Mouse (Mus musculus) yolk sac, embryonic 10.5 days (tissue): ENCODE results near the gene Cd96.
"Not testable (repeated sequence)": the region's sequence is repeated elsewhere in the genome, so short reads cannot be mapped to it uniquely, and the experiment has no call there.

ENCODE experiments used
- DNase-seq: peaks from one replicate; pipeline ENCODE4 v3.0.0-alpha.2; 2017; ENCODE audit warnings: low spot score

Cd96 gene

DNA sequence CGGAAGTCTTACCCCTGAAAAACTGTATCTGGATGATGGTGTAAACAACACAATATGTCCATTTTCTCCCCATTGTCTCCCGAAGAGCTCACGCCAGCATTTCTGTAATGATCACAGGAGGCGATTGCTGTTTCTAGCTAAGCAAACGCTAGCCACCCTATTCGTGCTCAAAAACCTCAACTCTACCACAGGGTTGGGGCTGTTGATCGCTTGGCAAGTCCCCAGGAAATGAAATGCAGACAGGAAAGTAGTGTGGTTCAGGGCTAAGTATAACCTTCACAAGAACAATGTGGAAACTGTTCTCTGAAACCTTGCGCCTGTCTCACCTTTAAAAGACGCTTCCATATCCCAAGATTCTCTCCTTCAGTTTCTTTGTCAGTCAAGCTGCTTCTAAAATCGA is at the start of gene Cd96:
Cd96 (minus strand) TSS at position 232 of the 400 bp plus-strand sequence.
- no peak for DNase-seq

- no peak for DNase-seq
Observed at GRCm38 (mm10) chr16:46166971-46167370, 46.9 kb upstream of the Cd96 start.

DNA sequence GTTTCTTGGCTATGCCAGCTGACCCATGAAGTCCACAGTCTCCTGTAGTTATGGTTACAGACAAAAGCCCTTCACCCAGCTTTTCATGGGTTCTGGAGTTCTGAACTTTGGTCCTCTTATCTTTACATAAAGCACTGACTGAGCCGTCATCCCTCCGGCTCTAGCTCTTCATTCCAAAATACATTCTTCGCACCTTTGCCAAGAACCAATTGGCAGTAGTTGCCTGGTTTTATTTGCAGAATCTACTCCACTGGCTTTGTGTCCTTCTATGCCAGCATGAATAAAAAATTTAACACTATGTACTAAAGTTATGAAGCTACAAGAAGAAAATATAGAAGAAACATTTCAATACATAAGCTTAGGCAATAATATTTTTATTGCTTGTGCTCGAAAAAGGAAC is 45.3 kb upstream of the Cd96 start:
- DNase-seq = no peak

GRCm38 (mm10) chr16:46154832-46155231 is 34.8 kb upstream of the Cd96 start, which contains the start of gene Gm4737:
TSS of gene Gm4737 (minus strand) at chr16:46155077.
- not testable (repeated sequence) for DNase-seq

DNA sequence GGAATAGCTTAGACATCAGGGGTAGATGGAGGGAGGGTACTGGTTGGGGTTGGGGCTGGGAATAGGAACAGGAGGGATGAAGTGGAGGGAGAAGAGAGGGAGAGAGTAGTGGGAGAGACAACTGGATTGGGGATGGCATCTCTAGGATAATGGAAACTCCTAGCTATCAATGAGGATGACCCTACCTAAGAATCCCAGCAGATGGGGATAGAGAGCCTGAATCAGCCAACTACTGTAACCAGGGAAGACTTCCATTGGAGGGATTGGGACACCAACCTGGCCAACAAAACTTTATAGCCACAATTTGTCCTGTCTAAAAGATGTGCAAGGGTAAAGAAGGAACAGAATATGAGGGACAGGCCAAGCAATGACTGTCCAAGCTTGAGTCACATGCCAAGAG is 31.1 kb upstream of the Cd96 start:
- no peak for DNase-seq

- no peak for DNase-seq
Observed at GRCm38 (mm10) chr16:46148661-46149341, 28.8 kb upstream of the Cd96 start.

GRCm38 (mm10) chr16:46146962-46147361 is 26.9 kb upstream of the Cd96 start:
- no peak for DNase-seq

- no peak for DNase-seq
Observed at GRCm38 (mm10) chr16:46122238-46122637, 2.2 kb upstream of the Cd96 start.

DNA sequence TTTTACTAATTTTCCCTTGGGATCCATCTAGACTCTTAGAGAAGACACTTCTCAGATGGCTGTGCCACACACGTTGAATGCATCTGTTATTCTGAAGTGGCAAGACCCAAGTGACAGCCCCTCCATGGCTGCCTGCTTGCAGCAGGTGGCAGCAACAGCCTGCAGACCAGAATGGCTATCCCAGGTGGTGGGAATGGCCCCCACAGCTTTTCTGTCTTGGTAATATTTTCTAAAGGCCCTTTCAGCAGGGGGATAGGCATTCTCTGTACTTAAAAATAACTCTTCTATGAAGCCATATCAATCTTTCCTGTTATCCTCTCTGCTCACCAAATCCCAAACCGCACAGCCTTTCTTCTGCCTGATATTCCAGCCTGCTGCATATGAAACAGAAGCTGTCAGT is 1.4 kb upstream of the Cd96 start:
- no peak for DNase-seq

DNA sequence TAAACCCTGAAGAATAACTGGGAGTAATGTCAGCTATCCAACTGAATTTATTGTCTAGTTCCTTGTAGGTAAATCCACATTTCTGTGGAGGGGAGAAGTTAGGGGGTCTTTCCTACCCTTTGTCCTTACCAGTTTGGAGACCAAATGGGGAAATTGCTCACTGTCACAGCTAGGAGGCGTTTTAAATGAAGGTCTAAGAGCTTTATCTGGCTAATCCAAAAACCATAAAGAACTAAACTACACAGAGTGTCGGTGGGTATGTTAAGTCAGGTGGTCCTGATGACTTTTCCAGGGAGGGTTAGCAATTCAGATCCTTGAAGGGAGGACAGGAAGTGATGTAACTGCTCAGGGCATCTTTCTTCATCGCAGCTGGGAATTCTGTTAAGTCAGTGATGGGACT is 556 bp upstream of the Cd96 start:
- DNase-seq = no peak

DNA sequence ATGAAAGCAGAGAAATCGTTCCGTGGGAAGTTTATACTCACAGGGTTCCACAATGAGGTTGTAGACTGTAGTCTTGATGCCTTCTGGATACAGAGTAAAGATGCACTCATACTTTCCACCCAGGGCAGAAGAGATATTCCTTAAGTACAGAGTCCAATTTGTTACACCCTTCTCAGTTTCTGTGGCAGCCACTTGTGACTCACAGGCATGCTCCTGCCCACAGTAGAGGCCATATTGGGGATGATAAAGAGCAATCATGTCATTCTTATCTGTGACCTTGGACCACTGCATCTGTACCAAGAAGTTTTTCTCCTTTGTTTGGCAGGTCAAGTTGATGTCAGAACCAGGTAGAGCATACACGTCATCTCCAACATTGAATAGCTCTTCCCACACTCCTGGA is 2.4 kb downstream of the Cd96 start:
- DNase-seq = no peak

GRCm38 (mm10) chr16:46114727-46115126 is 5.3 kb downstream of the Cd96 start:
- no peak for DNase-seq

DNA sequence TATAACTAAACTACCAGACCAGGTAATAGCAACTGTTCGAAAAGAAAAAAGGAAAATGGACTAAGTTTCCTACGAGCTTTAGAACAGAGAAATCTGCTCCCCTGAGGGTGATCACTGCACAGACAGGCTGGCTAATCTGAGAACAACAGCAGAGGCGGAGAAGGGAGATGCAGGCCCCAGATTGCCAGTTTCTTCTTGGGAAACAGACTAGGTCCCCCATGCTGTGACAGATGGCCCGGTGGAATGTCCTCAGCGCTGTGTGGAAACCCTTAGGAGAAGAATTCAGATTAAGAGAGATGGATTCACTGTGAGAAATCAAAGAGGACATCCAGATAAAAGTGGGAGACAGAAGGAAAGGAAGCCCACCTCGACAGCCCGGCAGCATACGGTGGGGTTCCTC is 10.5 kb downstream of the Cd96 start:
- no peak for DNase-seq

GRCm38 (mm10) chr16:46107431-46107830 is 12.6 kb downstream of the Cd96 start:
- no peak for DNase-seq

- no peak for DNase-seq
Observed at GRCm38 (mm10) chr16:46104491-46104890, 15.6 kb downstream of the Cd96 start.

DNA sequence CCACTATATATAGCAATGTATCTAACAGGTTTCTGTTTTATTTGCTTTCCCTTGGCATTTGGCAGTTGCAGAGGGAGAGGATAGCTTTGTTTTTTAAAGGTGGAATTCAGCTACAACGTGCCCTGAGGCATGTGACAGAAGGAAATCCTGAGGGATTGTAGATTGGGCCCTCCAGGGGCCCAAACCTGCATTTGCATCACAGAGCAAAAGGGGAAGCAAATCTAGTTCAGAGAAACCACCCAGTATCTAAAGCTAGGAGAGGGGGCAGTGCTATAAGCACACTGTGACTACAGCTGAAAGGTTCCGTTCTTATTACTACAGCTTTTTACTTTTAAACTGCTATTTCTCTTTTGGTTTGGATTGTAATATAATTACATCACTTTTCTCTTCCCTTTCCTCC is 18.3 kb downstream of the Cd96 start:
- DNase-seq = no peak

DNA sequence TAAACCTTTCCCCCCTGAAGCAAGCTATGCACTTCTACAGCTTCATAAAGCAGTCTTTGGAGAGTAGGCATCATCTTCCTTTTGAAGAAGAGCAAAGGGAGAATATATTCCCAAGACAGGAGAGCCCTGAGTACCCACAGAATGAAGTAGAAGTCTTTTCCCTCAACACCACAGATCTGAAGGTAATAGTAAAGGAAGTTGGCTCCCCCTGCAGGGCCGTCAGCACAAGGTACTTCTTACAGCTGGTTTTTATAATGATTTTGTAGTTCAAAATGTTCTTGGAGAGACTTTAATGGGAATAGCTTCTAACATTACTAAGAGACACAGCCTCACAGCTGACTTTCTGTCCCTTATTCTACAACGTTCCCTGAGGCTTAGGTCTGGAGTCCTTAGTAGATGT is 19.8 kb downstream of the Cd96 start:
- peak; percentile 6 for DNase-seq

GRCm38 (mm10) chr16:46097421-46097820 is 22.6 kb downstream of the Cd96 start:
- no peak for DNase-seq

GRCm38 (mm10) chr16:46094478-46094877 is 25.6 kb downstream of the Cd96 start:
- no peak for DNase-seq

DNA sequence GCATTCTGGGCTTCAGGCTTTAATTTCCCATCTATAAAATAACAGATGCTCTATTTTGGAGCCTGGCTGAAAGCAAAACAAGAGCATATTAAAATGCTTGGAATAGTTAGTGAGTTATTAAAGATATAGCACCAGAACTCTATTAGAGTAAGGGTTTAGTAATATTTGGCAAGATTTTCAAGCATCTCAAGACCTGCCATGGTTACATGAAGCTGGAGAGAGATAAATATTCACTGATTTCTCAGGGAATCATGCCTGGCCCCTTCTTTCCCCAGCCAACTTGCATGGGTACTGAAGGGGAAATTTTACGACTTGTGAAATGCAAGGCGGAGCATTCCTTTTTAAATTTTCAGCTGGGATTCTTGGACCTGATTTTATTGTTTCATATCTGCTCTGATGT is 27.1 kb downstream of the Cd96 start:
- DNase-seq = no peak

DNA sequence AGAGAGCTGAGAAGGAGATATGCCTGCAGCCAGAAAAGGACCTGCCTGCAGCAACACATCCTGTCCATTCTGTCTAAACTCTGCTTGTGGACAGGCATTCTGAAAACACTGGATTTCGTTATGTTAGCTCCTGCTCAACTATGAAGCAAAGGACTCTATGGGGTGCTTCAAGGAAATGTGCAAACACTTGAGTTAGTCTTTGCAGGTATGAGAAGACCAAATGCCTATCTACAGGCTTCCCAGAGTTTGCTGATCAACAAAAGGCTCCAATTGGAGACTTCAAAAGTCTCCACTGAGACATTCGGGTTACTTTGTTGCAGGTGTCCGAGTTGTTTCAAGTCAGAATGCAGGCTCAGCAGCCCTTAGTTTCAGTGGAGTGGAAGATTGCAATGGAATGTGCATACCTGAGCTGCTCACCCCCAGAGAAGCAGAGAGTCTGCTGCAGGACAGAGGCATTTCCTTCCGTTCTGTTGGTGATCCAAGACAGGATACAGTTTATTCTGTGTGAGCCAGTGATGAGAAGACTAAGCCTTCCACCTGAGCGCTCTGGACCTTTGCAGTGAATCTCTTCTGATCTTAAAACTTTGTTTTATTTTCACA is 33.1 kb downstream of the Cd96 start:
- no peak for DNase-seq

DNA sequence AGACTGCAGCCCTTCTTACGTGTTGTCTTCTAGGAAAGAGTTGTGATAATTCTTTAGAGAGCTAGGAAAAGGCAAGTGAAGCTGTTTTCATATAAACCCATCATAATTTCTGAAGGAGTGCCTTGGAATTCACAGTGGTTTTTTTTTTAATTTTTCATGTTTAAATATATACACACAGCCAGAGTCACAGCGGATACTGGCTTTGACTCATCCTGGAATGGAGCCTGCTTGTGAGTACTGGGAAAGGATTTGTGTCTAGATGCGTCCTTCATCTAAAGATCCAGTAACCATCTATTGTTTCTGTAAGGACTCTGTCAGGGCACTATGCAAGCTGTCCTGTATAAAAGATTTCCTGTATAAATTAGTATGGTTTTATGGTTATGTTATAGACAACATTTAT is 52.1 kb downstream of the Cd96 start:
- no peak for DNase-seq

GRCm38 (mm10) chr16:46063278-46063677 is 56.8 kb downstream of the Cd96 start:
- DNase-seq = no peak

DNA sequence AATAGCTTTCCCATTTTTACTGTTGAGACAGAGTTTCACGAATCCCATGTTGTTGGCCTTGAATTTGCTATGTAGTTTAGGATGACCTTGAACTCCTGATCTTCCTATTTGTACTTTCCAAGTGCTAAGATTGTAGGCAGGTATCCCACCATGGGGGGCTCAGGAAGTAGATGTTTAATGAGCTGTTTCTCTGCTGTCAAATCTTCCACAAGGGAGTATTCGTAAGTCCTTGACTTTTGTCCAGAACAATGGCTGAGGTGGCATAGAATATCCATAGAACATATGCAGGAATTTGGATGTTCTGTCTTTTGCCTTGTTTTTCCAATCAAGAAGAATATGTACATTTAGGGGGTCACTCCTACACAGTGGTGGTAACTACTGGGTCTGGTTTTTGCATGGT is 73.1 kb downstream of the Cd96 start:
- no peak for DNase-seq
